Mouse (Mus musculus) heart, embryonic 14.5 days (tissue): ENCODE results near the gene Apoa1. TPM values are rescaled to one million over a fixed set of nuclear protein-coding genes. Genes with fewer than 3 reads are reported as not detected.

ENCODE experiments used
- ATAC-seq: fragments of 200-750 bp; cut with Nextera tagmentation; 2 replicates; pipeline ENCODE4 v1.8.0; 2017; ENCODE audit warnings: low read depth, moderate TSS enrichment; ENCODE audit not compliant: insufficient number of reproducible peaks, insufficient read depth, low FRiP score
- H3K27ac ChIP-seq, 2 experiments: fragments of 200-500 bp in 1 of 2; fragments of 300-500 bp in 1 of 2; sonication (generic) in 1 of 2; replicated peaks in 1 of 2; 2 replicates each; pipeline ENCODE4 v1.5.1; 2012 to 2014; ENCODE audit warnings: low read depth in 2 of 2, low read length in 2 of 2, control low read depth in 1 of 2, mild to moderate bottlenecking in 1 of 2, mixed read lengths in 1 of 2; ENCODE audit not compliant: control insufficient read depth in 1 of 2, insufficient read depth in 1 of 2
- H3K27me3 ChIP-seq: fragments of 300-500 bp; sonication (generic); 2 replicates; pipeline ENCODE4 v1.6.1; 2014; ENCODE audit warnings: mild to moderate bottlenecking, low read length, control low read depth; ENCODE audit not compliant: control insufficient read depth, insufficient read depth
- H3K36me3 ChIP-seq: fragments of 300-500 bp; sonication (generic); 2 replicates; pipeline ENCODE4 v1.6.1; 2014; ENCODE audit warnings: mild to moderate bottlenecking, control low read depth, low read length, mixed read lengths; ENCODE audit not compliant: control insufficient read depth, insufficient read depth
- H3K4me1 ChIP-seq, 2 experiments: fragments of 200-500 bp in 1 of 2; fragments of 300-500 bp in 1 of 2; sonication (generic) in 1 of 2; 2 replicates each; pipeline ENCODE4 v1.6.1; 2012 to 2014; ENCODE audit warnings: low read length in 2 of 2, control low read depth in 1 of 2, mixed read lengths in 1 of 2; ENCODE audit not compliant: control insufficient read depth in 2 of 2, insufficient read depth in 2 of 2
- H3K4me2 ChIP-seq: fragments of 300-500 bp; sonication (generic); 2 replicates; pipeline ENCODE4 v1.6.1; 2014; ENCODE audit warnings: mild to moderate bottlenecking, low read length
- H3K4me3 ChIP-seq, 2 experiments: fragments of 200-500 bp in 1 of 2; fragments of 300-500 bp in 1 of 2; sonication (generic) in 1 of 2; 2 replicates each; pipeline ENCODE4 v1.5.1; 2012 to 2014; ENCODE audit warnings: low read length in 2 of 2, mild to moderate bottlenecking in 2 of 2, control low read depth in 1 of 2, low read depth in 1 of 2, moderate library complexity in 1 of 2; ENCODE audit not compliant: control insufficient read depth in 1 of 2, insufficient read depth in 1 of 2
- H3K9ac ChIP-seq: fragments of 300-500 bp; sonication (generic); 2 replicates; pipeline ENCODE4 v1.6.1; 2014; ENCODE audit warnings: mild to moderate bottlenecking, low read length
- H3K9me3 ChIP-seq: fragments of 300-500 bp; sonication (generic); 2 replicates; pipeline ENCODE4 v1.6.1; 2016; ENCODE audit warnings: low read length, control low read depth; ENCODE audit not compliant: control insufficient read depth
- WGBS: fragments of 180-500 bp; shearing (Covaris S2); extraction: QIAGEN DNeasy Blood & Tissue Kit; methylation state at CpG from one replicate; pipeline ENCODE4 v1.1.7; 2014; 5-methylcytosine and 5-hydroxymethylcytosine counted together
- polyA plus RNA-seq: library from polyadenylated mRNA; unstranded; fragments of >200 nt; fragmentation: Nextera tagmentation; extraction: Ambion mirVana; gene quantifications from 2 replicates; pipeline ENCODE4 v1.2.1, GENCODE M21; 2014

Apoa1 gene
- polyA plus RNA-seq, 1 experiment from 2014 or later = 1.5 TPM

- Histone ChIP-seq H3K27ac (no peak overlapping the region), H3K9ac (no peak overlapping the region), H3K4me2 (no peak overlapping the region), H3K27me3 (no peaks in the 10 kb centered on the region), H3K9me3 (no peaks in the 10 kb centered on the region), H3K36me3 (no peaks in the 10 kb centered on the region), H3K4me1 (peaks cover 0 to 2% of the 10 kb centered on the region in 2 experiments; a peak in 1 of 4 replicates), H3K4me3 (no peak overlapping the region)
- 79% methylated on average over 6 of the region's 6 CpGs for WGBS
- ATAC-seq = no peak
Measured at GRCm38 (mm10) chr9:46259111-46259510, 30.7 kb downstream of the Apoa1 start.

- no peak overlapping the region for H3K27ac ChIP-seq
- no peaks in the 10 kb centered on the region for H3K36me3 ChIP-seq
- ATAC-seq = no peak
- no peak overlapping the region for H3K4me2 ChIP-seq
- no peak overlapping the region for H3K4me3 ChIP-seq
- H3K27me3 ChIP-seq = no peaks in the 10 kb centered on the region
- peaks cover 0 to 2% of the 10 kb centered on the region in 2 experiments; a peak in 1 of 4 replicates for H3K4me1 ChIP-seq
- H3K9me3 ChIP-seq = no peaks in the 10 kb centered on the region
- H3K9ac ChIP-seq = no peak overlapping the region
- WGBS = 86% methylated on average over 7 of the region's 7 CpGs
Measured at GRCm38 (mm10) chr9:46261131-46261530, 32.8 kb downstream of the Apoa1 start.

GRCm38 (mm10) chr9:46268343-46268873, 40.0 kb downstream of the Apoa1 start, which contains the start of gene Apoa5:
TSS of gene Apoa5 (plus strand) at chr9:46268633.
- Histone ChIP-seq H3K9me3 (no peaks in the 10 kb centered on the region), H3K9ac (no peak within 1 kb of the TSS), H3K36me3 (no peaks in the 10 kb centered on the region), H3K27ac (no peak within 1 kb of the TSS), H3K4me2 (no peak within 1 kb of the TSS), H3K4me1 (peaks cover under 1 to 2% of the 10 kb centered on the region in 2 experiments; a peak in 1 of 4 replicates), H3K27me3 (peaks cover 33% of the 10 kb centered on the region), H3K4me3 (no peak within 1 kb of the TSS)
- WGBS = 50% methylated on average over 7 of the region's 7 CpGs
- ATAC-seq = no peak

GRCm38 (mm10) chr9:46269125-46269524, 40.7 kb downstream of the Apoa1 start:
- Histone ChIP-seq H3K4me2 (no peak overlapping the region), H3K4me1 (peaks cover 4 to 7% of the 10 kb centered on the region in 2 experiments; a peak in 2 of 4 replicates), H3K27me3 (peaks cover 33% of the 10 kb centered on the region), H3K4me3 (no peak overlapping the region), H3K36me3 (no peaks in the 10 kb centered on the region), H3K27ac (no peak overlapping the region), H3K9ac (no peak overlapping the region), H3K9me3 (no peaks in the 10 kb centered on the region)
- 86% methylated on average over 5 of the region's 5 CpGs for WGBS
- ATAC-seq = no peak

GRCm38 (mm10) chr9:46270782-46271181, 42.4 kb downstream of the Apoa1 start:
- H3K4me1 ChIP-seq = peaks cover 4 to 7% of the 10 kb centered on the region in 2 experiments; a peak in 2 of 4 replicates
- H3K27ac ChIP-seq = no peak overlapping the region
- no peak overlapping the region for H3K4me3 ChIP-seq
- no peak for ATAC-seq
- H3K9me3 ChIP-seq = no peaks in the 10 kb centered on the region
- WGBS = 82% methylated on average over 4 of the region's 4 CpGs
- no peak overlapping the region for H3K4me2 ChIP-seq
- H3K27me3 ChIP-seq = peaks cover 33% of the 10 kb centered on the region
- peaks cover 13% of the 10 kb centered on the region for H3K36me3 ChIP-seq
- H3K9ac ChIP-seq = no peak overlapping the region

- Histone ChIP-seq H3K4me3 (no peak overlapping the region), H3K27me3 (peaks cover 33% of the 10 kb centered on the region), H3K9ac (no peak overlapping the region), H3K4me1 (peaks cover 4 to 7% of the 10 kb centered on the region in 2 experiments; a peak in 2 of 4 replicates), H3K4me2 (peak overlapping the region; percentile 83), H3K36me3 (peaks cover 26% of the 10 kb centered on the region), H3K27ac (no peak overlapping the region), H3K9me3 (no peaks in the 10 kb centered on the region)
- 64% methylated on average over 9 of the region's 9 CpGs for WGBS
- no peak; the same call in 1 of the 2 replicates for ATAC-seq
Measured at GRCm38 (mm10) chr9:46272070-46272469, 43.7 kb downstream of the Apoa1 start.

GRCm38 (mm10) chr9:46272677-46273454, 44.5 kb downstream of the Apoa1 start, which contains the start of gene Zpr1:
TSS of gene Zpr1 (plus strand) at chr9:46273064.
- Histone ChIP-seq H3K36me3 (peaks cover 34% of the 10 kb centered on the region), H3K9me3 (no peaks in the 10 kb centered on the region), H3K27ac (peak within 1 kb of the TSS; percentile 12 to 40; a peak in 3 of 4 replicates), H3K4me3 (peak within 1 kb of the TSS; percentile 61 to 90), H3K4me2 (peak within 1 kb of the TSS; percentile 83), H3K4me1 (peaks cover 4 to 7% of the 10 kb centered on the region in 2 experiments; a peak in 2 of 4 replicates), H3K9ac (peak within 1 kb of the TSS; percentile 84), H3K27me3 (peaks cover 28% of the 10 kb centered on the region)
- WGBS = 5% methylated on average over 45 of the region's 45 CpGs
- peak; percentile 87 for ATAC-seq
